Mouse (Mus musculus) heart, adult 2 months (tissue): ENCODE results near the gene Ptpru.

Source experiments
- EP300 ChIP-seq: fragments of 200-500 bp; IDR thresholded peaks from 2 replicates; pipeline ENCODE4 v1.6.1; 2011; ENCODE audit warnings: low read depth, low read length, control low read depth; ENCODE audit not compliant: insufficient read depth
- POLR2A ChIP-seq: fragments of 200-500 bp; IDR thresholded peaks from 2 replicates; pipeline ENCODE4 v1.6.1; 2011; ENCODE audit warnings: mild to moderate bottlenecking, low read depth, low read length, control low read depth; ENCODE audit not compliant: insufficient read depth

DNA sequence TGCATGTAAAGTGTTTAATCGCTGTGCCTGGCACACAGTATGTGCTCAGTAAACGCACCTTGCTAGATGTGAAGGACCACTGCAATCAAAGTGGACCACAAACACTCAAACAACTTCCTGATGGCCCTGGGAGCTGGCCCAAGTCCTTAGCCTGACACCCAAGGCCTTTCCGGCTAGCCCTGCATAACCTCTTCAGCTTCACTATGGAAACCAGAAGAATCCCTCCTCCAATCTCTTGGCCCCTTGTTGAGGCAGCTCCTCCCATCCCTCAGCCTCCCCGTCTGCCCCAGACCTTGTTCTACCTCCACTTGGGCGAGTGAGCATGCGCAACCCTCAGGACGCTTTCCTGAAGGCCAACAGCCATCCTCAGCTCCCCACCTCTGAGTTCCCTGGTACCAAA lies 51.3 kb downstream of the Ptpru start:
- no peak for TF ChIP-seq POLR2A
- TF ChIP-seq EP300, result no peak
